In the genomic region with DNA sequence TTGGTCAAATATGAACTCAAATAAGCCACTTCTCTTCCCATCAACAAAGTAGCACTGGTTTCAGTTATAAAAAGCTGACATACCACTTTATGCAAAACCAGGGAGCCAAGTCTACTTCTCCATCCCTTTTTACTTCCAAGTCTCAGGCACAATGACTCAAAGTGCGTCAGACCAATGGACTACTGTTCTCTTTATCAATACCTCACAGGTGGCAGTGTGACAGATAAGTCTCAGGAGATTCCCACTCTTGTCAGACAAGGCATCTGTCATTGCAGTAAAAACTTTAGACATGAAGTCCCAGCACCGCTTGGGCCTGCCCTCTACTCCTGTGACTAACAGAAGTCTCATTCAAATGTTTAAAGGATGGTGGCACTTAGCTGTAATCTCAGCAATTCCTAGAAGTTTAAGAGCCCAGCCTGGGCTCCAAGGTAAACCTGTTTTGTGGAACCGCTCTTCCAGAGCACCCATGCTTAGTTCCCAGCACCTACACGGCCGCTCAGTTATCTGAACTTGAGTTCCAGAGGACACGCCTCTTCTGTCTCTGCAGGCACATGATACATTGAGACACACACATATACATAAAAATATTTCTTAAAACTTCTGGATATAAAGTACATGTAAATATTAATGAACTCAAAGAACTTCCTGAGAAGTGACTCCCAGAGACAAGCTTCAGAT, we compare ENCODE assay signal across 17 mouse cellular contexts. TPM values are rescaled to one million over a fixed set of nuclear protein-coding genes. Genes with fewer than 3 reads are reported as not detected.
DNase-seq lines count a peak whose midpoint lies in the region; ATAC-seq and TF ChIP-seq lines count a peak whose summit lies in the region.
"Had no signal": no experiment of that assay in that cellular context is flagged by ENCODE, and none has a peak within 500 bp of the region (broad histone marks: within the 10 kb centered on the region; RNA-seq: fewer than 3 reads in every experiment).

No protein-coding gene starts in this region.

- H3K4me3 ChIP-seq in liver, postnatal 0 days (ENCODE audit: low read depth, low read length), result no peak overlapping the region
- H3K4me3 ChIP-seq in G1E (ENCODE audit: low read depth, low read length), result no peak overlapping the region
- no peak overlapping the region for H3K4me3 ChIP-seq in liver, embryonic 15.5 days (replicated peaks)
- H3K4me3 ChIP-seq: layer of hippocampus, adult 2 months; limb, embryonic 10.5 days; lung, embryonic 15.5 days had no signal

- peaks cover 54% of the 10 kb centered on the region for H3K36me3 ChIP-seq in liver, postnatal 0 days (replicated peaks; ENCODE audit: insufficient read depth, low read length)
- H3K36me3 ChIP-seq in G1E (replicated peaks), result peaks cover 53% of the 10 kb centered on the region
- peaks cover 65% of the 10 kb centered on the region for H3K36me3 ChIP-seq in liver, embryonic 15.5 days (replicated peaks)

- DNase-seq in liver (peak; percentile 22), G1E (ENCODE audit: low spot score) (no peak)
- DNase-seq in liver, postnatal 0 days, result no peak
- DNase-seq in c-Kit-positive CD71-positive TER-119-negative erythroid progenitor cells, embryonic 14.5 days (ENCODE audit: low read depth), result peak; percentile 64
- DNase-seq in urinary bladder, postnatal 14 days (ENCODE audit: low spot score), result no peak
- no peak for DNase-seq in cerebellum, postnatal 25 days
- DNase-seq: cerebellum, postnatal 10 days; gastrocnemius, postnatal 10 days; spleen, adult 18-20 months had no signal

- no peak for TF ChIP-seq CTCF in liver, postnatal 0 days (IDR thresholded peaks at IDR 0.05; ENCODE audit: low read depth)
- no peak for TF ChIP-seq CTCF in G1E (IDR thresholded peaks at IDR 0.05; ENCODE audit: low read depth, low read length)

- H3K27ac ChIP-seq in liver, postnatal 0 days (ENCODE audit: low read depth), result no peak overlapping the region
- peak overlapping the region; percentile 46; the same call in 1 of the 2 replicates for H3K27ac ChIP-seq in liver, embryonic 15.5 days (replicated peaks)
- H3K27ac ChIP-seq: kidney, postnatal 0 days; layer of hippocampus, adult 2 months; limb, embryonic 10.5 days; lung, embryonic 15.5 days; macrophage had no signal

- no peak for TF ChIP-seq EP300 in liver, postnatal 0 days (IDR thresholded peaks at IDR 0.05; ENCODE audit: low read depth)

- H3K4me1 ChIP-seq in liver, postnatal 0 days (ENCODE audit: insufficient read depth), result peaks cover 22% of the 10 kb centered on the region
- peaks cover 24% of the 10 kb centered on the region for H3K4me1 ChIP-seq in G1E (ENCODE audit: insufficient read depth, low read depth, low read length)
- peaks cover 46% of the 10 kb centered on the region for H3K4me1 ChIP-seq in liver, embryonic 15.5 days (replicated peaks)

- WGBS in liver, postnatal 0 days (ENCODE audit: insufficient replicate concordance), result 63% methylated on average over 6 of the region's 6 CpGs
- WGBS in liver, embryonic 15.5 days (ENCODE audit: insufficient replicate concordance), result 36% methylated on average over 6 of the region's 6 CpGs

- H3K9ac ChIP-seq in liver, postnatal 0 days (replicated peaks), result no peak overlapping the region
- no peak overlapping the region for H3K9ac ChIP-seq in liver, embryonic 15.5 days
- H3K9ac ChIP-seq: lung, embryonic 15.5 days had no signal

- ATAC-seq in liver, postnatal 0 days, result no peak
- ATAC-seq in G1E (ENCODE audit: extremely low read depth, insufficient number of reproducible peaks, low FRiP score, poor library complexity, severe bottlenecking), result peak; percentile 46
- ATAC-seq in liver, embryonic 15.5 days (ENCODE audit: insufficient read depth), result peak; percentile 61
- ATAC-seq: CD4-positive, CD25-positive, alpha-beta regulatory T cell, adult 4 months; inflammation-experienced regulatory T-cells, adult 6 months had no signal

- no peak overlapping the region for H3K4me2 ChIP-seq in liver, postnatal 0 days (ENCODE audit: low read depth, low read length)
- no peak overlapping the region for H3K4me2 ChIP-seq in liver, embryonic 15.5 days
- H3K4me2 ChIP-seq: lung, embryonic 15.5 days had no signal

- no peaks in the 10 kb centered on the region for H3K27me3 ChIP-seq in liver, postnatal 0 days (ENCODE audit: insufficient read depth, low read length)
- H3K27me3 ChIP-seq in G1E (ENCODE audit: insufficient read depth, low read length), result no peaks in the 10 kb centered on the region
- H3K27me3 ChIP-seq in liver, embryonic 15.5 days, result no peaks in the 10 kb centered on the region
- H3K27me3 ChIP-seq: lung, embryonic 15.5 days had no signal

- H3K9me3 ChIP-seq in liver, postnatal 0 days (ENCODE audit: low read length), result no peaks in the 10 kb centered on the region
- H3K9me3 ChIP-seq in G1E (replicated peaks), result no peaks in the 10 kb centered on the region
- H3K9me3 ChIP-seq in liver, embryonic 15.5 days (replicated peaks), result no peaks in the 10 kb centered on the region
- H3K9me3 ChIP-seq: limb, embryonic 10.5 days; lung, embryonic 15.5 days had no signal

RNA-seq across cellular contexts. Expression of a gene that starts 6.5 kb away (rescaled TPM):
- 751 and 788 TPM in 2 replicates for polyA plus RNA-seq in liver, postnatal 0 days (2015; fragmentation: Nextera tagmentation; extraction: Ambion mirVana)
- total RNA-seq in G1E (2014; fragmentation: Nextera tagmentation), result 451 and 470 TPM in 2 replicates
- 886 and 1,461 TPM in 2 replicates for total RNA-seq in G1E (2017)
- polyA plus RNA-seq in G1E (2012), result 23.2 and 80.9 TPM in 2 replicates
- polyA plus RNA-seq in liver, embryonic 15.5 days (2015; fragmentation: Nextera tagmentation; extraction: Ambion mirVana), result 585 and 685 TPM in 2 replicates

Comparison
In these comparisons a context has a peak if more than half of its experiments do, and no peak if none do; other contexts are left out.
1. DNase-seq: peak in liver (single experiment) and c-Kit-positive CD71-positive TER-119-negative erythroid progenitor cells, embryonic 14.5 days (single experiment); none in liver, postnatal 0 days (single experiment), G1E (single experiment), urinary bladder, postnatal 14 days (single experiment) and cerebellum, postnatal 25 days (0 of 2).